Mouse (Mus musculus): ENCODE measurements around the gene Dhrs13.
"Not testable (repeated sequence)": the region's sequence is repeated elsewhere in the genome, so short reads cannot be mapped to it uniquely, and the experiment has no call there.

DNA sequence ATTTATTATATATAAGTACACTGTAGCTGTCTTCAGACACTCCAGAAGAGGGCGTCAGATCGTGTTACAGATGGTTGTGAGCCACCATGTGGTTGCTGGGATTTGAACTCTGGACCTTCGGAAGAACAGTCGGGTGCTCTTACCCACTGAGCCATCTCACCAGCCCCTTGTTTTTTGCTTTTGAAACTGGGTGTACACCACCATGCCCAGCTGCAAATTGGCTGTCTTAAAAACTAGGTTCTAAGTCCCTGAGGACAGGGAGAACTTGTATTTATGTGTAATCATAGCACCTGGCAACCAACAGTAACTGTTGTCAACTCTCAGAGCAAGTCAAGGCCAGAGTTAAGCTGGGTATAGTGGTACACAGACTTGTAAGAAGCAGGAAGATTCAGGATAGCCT is 16.6 kb downstream of the Dhrs13 start:
- TF ChIP-seq MAFK (IDR thresholded peaks at IDR 0.05; ENCODE audit: insufficient read depth, low read depth, low read length); CHD2 (IDR thresholded peaks at IDR 0.05; ENCODE audit: low read depth, low read length); ZC3H11A (IDR thresholded peaks at IDR 0.05; ENCODE audit: borderline replicate concordance, low read depth, low read length): not testable (repeated sequence)
